Mouse (Mus musculus): ENCODE data around the gene Acox1. TPM values are rescaled to one million over a fixed set of nuclear protein-coding genes. Genes with fewer than 3 reads are reported as not detected.

Acox1 gene
- polyA plus RNA-seq, 1 experiment from 2014 or later: 36.1 TPM

GRCm38 (mm10) chr11:116210696-116211095 is 11.9 kb upstream of the Acox1 start:
- Histone ChIP-seq H3K9ac (no peak overlapping the region), H3K27me3 (replicated peaks) (no peaks in the 10 kb centered on the region), H3K27ac (ENCODE audit: poor library complexity, severe bottlenecking) (no peak overlapping the region), H3K36me3 (peaks cover 28% of the 10 kb centered on the region), H3K4me3 (no peak overlapping the region), H3K9me3 (replicated peaks) (no peaks in the 10 kb centered on the region), H3K4me1 (replicated peaks) (no peaks in the 10 kb centered on the region), H3K4me2 (no peak overlapping the region)
- 70% methylated on average over 5 of the region's 5 CpGs for WGBS
- ATAC-seq (ENCODE audit: insufficient number of reproducible peaks, low FRiP score): no peak

- Histone ChIP-seq H3K27me3 (replicated peaks) (no peaks in the 10 kb centered on the region), H3K4me3 (no peak overlapping the region), H3K27ac (ENCODE audit: poor library complexity, severe bottlenecking) (no peak overlapping the region), H3K4me1 (replicated peaks) (no peaks in the 10 kb centered on the region), H3K36me3 (peaks cover 38% of the 10 kb centered on the region), H3K9me3 (replicated peaks) (no peaks in the 10 kb centered on the region), H3K4me2 (no peak overlapping the region), H3K9ac (no peak overlapping the region)
- ATAC-seq (ENCODE audit: insufficient number of reproducible peaks, low FRiP score): no peak
- WGBS: 80% methylated on average over 8 of the region's 8 CpGs
These were observed 10.4 kb upstream of the Acox1 start for GRCm38 (mm10) chr11:116209257-116209656.

DNA sequence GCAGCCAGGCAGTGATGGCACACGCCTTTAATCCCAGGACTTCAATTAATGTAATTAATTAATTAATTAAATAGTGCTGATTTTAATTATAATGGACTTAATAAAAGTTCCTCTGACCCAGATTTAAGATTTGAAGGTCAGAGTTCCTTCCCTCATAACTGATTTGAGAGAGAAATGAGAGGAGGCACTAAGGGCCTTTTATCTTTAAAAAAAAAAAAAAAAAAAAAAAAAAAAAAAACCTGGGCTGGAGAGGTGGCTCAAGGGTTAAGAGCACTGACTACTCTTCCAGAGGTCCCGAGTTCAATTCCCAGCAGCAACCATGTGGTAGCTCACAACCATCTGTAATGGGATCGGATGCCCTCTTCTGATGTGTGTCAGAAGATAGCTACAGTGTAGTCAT is 9.8 kb upstream of the Acox1 start:
- no peak overlapping the region for H3K4me3 ChIP-seq
- H3K27ac ChIP-seq (ENCODE audit: poor library complexity, severe bottlenecking): no peak overlapping the region
- peaks cover 38% of the 10 kb centered on the region for H3K36me3 ChIP-seq
- no peak for ATAC-seq (ENCODE audit: insufficient number of reproducible peaks, low FRiP score)
- H3K27me3 ChIP-seq (replicated peaks): no peaks in the 10 kb centered on the region
- H3K9ac ChIP-seq: no peak overlapping the region
- WGBS: 85% methylated on average over 3 of the region's 3 CpGs
- H3K9me3 ChIP-seq (replicated peaks): no peaks in the 10 kb centered on the region
- no peaks in the 10 kb centered on the region for H3K4me1 ChIP-seq (replicated peaks)
- no peak overlapping the region for H3K4me2 ChIP-seq

GRCm38 (mm10) chr11:116206678-116207077 is 7.8 kb upstream of the Acox1 start:
- Histone ChIP-seq H3K9me3 (replicated peaks) (no peaks in the 10 kb centered on the region), H3K4me3 (no peak overlapping the region), H3K9ac (no peak overlapping the region), H3K4me2 (no peak overlapping the region), H3K27ac (ENCODE audit: poor library complexity, severe bottlenecking) (no peak overlapping the region), H3K36me3 (peaks cover 36% of the 10 kb centered on the region), H3K27me3 (replicated peaks) (no peaks in the 10 kb centered on the region), H3K4me1 (replicated peaks) (no peaks in the 10 kb centered on the region)
- no peak for ATAC-seq (ENCODE audit: insufficient number of reproducible peaks, low FRiP score)
- 57% methylated on average over 4 of the region's 4 CpGs for WGBS

DNA sequence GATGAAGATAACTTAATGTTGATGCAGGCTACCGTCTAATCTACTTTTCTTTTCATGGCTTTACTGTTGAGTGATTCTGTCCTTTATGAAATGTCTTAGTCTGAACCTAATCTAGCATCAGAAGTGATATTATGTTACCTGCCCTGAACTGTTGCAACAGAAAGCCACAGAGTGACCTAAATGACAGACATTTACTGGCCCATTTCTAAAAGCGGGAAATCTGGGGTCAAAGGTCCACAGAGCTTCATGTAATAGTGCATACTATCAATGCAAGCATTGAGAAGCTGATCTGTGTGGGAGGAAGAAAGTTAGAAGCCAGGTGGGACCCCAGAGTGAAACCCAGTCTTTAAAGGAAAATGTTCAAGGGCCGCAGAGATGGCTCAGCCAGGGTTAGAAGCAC is 4.3 kb upstream of the Acox1 start:
- H3K27me3 ChIP-seq (replicated peaks): no peaks in the 10 kb centered on the region
- H3K36me3 ChIP-seq: peaks cover 32% of the 10 kb centered on the region
- H3K9ac ChIP-seq: no peak overlapping the region
- no peaks in the 10 kb centered on the region for H3K9me3 ChIP-seq (replicated peaks)
- no peak overlapping the region for H3K4me2 ChIP-seq
- no peak overlapping the region for H3K4me3 ChIP-seq
- H3K27ac ChIP-seq (ENCODE audit: poor library complexity, severe bottlenecking): no peak overlapping the region
- peaks cover 3% of the 10 kb centered on the region; the same call in 1 of the 2 replicates for H3K4me1 ChIP-seq (replicated peaks)
- WGBS: 90% methylated on average over 3 of the region's 3 CpGs
- no peak for ATAC-seq (ENCODE audit: insufficient number of reproducible peaks, low FRiP score)

GRCm38 (mm10) chr11:116201151-116201550 is 2.3 kb upstream of the Acox1 start:
- Histone ChIP-seq H3K9me3 (replicated peaks) (no peaks in the 10 kb centered on the region), H3K27me3 (replicated peaks) (no peaks in the 10 kb centered on the region), H3K36me3 (peaks cover 30% of the 10 kb centered on the region), H3K4me3 (no peak overlapping the region), H3K4me2 (no peak overlapping the region), H3K9ac (no peak overlapping the region), H3K27ac (ENCODE audit: poor library complexity, severe bottlenecking) (no peak overlapping the region), H3K4me1 (replicated peaks) (peaks cover 3% of the 10 kb centered on the region)
- WGBS: 84% methylated on average over 2 of the region's 2 CpGs
- no peak for ATAC-seq (ENCODE audit: insufficient number of reproducible peaks, low FRiP score)

DNA sequence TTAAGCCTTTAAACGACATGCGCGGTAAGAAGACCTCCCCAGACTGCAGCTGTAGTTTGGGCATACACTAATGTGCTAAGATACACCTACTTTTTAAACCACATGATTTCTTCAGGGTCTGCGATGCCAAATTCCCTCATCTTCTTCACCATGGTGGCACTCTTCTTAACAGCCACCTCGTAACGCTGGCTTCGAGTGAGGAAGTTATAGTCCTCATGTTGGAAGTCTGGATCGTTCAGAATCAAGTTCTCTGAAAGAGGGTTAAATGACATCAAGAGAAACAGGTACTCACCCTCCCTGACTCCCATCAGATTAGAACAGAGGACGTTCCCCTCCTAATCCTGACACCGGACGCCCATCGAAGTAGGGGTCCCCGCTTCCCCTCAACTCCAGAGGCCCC is 713 bp downstream of the Acox1 start:
- peak overlapping the region; percentile 94 for H3K4me2 ChIP-seq
- H3K27ac ChIP-seq (ENCODE audit: poor library complexity, severe bottlenecking): peak overlapping the region; percentile 95
- H3K9me3 ChIP-seq (replicated peaks): no peaks in the 10 kb centered on the region
- WGBS: 21% methylated on average over 13 of the region's 13 CpGs
- H3K27me3 ChIP-seq (replicated peaks): no peaks in the 10 kb centered on the region
- no peak for ATAC-seq (ENCODE audit: insufficient number of reproducible peaks, low FRiP score)
- peak overlapping the region; percentile 86 for H3K4me3 ChIP-seq
- H3K4me1 ChIP-seq (replicated peaks): peaks cover 12% of the 10 kb centered on the region
- H3K9ac ChIP-seq: peak overlapping the region; percentile 93
- peaks cover 13% of the 10 kb centered on the region for H3K36me3 ChIP-seq

DNA sequence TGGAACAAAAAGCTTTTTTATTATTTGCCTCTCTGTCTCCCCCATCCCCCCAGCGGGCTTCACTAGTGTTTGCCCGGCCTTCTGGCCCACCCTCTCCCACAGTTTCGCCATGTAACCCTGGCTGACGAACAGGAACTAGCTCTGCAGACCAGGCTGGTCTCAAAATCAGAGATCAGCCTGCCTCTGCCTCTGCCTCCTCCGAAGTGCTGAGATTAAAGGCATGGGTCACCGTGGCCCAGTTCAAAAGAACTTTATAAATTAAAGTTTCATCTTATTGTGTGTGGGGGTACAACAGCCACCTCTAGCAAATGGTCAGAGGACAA is 1.3 kb downstream of the Acox1 start:
- WGBS: 90% methylated on average over 6 of the region's 6 CpGs
- no peaks in the 10 kb centered on the region for H3K27me3 ChIP-seq (replicated peaks)
- no peak for ATAC-seq (ENCODE audit: insufficient number of reproducible peaks, low FRiP score)
- H3K4me3 ChIP-seq: peak overlapping the region; percentile 6; the same call in 1 of the 2 replicates
- no peaks in the 10 kb centered on the region for H3K9me3 ChIP-seq (replicated peaks)
- peaks cover 12% of the 10 kb centered on the region for H3K4me1 ChIP-seq (replicated peaks)
- no peak overlapping the region for H3K9ac ChIP-seq
- no peak overlapping the region for H3K27ac ChIP-seq (ENCODE audit: poor library complexity, severe bottlenecking)
- peak overlapping the region; percentile 94 for H3K4me2 ChIP-seq
- H3K36me3 ChIP-seq: peaks cover 13% of the 10 kb centered on the region

- WGBS: 94% methylated on average over 18 of the region's 18 CpGs
- H3K9ac ChIP-seq: no peak overlapping the region
- no peak for ATAC-seq (ENCODE audit: insufficient number of reproducible peaks, low FRiP score)
- H3K4me2 ChIP-seq: peak overlapping the region; percentile 94
- H3K27me3 ChIP-seq (replicated peaks): no peaks in the 10 kb centered on the region
- peaks cover 12% of the 10 kb centered on the region for H3K4me1 ChIP-seq (replicated peaks)
- no peak overlapping the region for H3K27ac ChIP-seq (ENCODE audit: poor library complexity, severe bottlenecking)
- no peak overlapping the region for H3K4me3 ChIP-seq
- no peaks in the 10 kb centered on the region for H3K9me3 ChIP-seq (replicated peaks)
- H3K36me3 ChIP-seq: peaks cover 13% of the 10 kb centered on the region
These were observed 1.8 kb downstream of the Acox1 start for GRCm38 (mm10) chr11:116196866-116197583.

DNA sequence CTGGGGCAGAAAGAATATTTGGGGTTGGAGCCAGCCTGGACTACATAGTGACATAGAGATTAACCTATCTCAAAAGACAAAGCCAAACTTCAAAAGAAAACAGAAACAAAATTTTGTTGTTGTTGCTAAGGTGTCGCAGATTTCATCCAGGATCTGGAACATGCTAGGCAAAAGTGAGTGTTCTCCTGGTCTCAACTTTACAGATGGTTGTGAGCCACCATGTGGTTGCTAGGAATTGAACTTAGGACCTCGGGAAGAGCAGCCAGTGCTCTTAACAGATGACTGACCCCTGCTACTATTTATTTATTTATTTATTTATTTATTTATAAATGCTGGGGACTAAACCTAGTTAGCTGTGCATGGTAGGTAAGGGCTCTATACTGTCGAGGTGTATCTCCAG is 2.5 kb downstream of the Acox1 start:
- peaks cover 12% of the 10 kb centered on the region for H3K4me1 ChIP-seq (replicated peaks)
- H3K27ac ChIP-seq (ENCODE audit: poor library complexity, severe bottlenecking): no peak overlapping the region
- no peak overlapping the region for H3K4me2 ChIP-seq
- H3K27me3 ChIP-seq (replicated peaks): no peaks in the 10 kb centered on the region
- no peak overlapping the region for H3K9ac ChIP-seq
- H3K9me3 ChIP-seq (replicated peaks): no peaks in the 10 kb centered on the region
- peaks cover 18% of the 10 kb centered on the region for H3K36me3 ChIP-seq
- 86% methylated on average over 3 of the region's 3 CpGs for WGBS
- ATAC-seq (ENCODE audit: insufficient number of reproducible peaks, low FRiP score): no peak
- no peak overlapping the region for H3K4me3 ChIP-seq

DNA sequence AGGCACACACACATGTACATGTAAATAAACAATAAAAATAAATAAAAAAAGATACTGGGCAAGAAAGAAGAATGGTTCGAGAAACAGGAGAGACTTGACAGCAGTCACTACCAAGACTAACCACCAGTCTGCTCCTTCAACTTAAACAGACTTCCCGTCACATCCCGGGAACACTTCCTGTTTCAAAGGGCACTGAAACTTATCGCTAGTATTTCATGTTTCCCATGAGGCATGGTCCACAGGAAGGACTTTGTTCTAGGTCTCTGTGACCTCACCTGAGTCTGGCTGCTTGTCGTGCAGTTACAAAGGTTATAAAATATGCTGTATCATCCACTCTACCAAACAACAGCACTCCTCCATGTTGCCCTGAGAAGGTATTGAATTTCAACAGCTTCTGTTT is 3.6 kb downstream of the Acox1 start:
- Histone ChIP-seq H3K9ac (no peak overlapping the region), H3K4me1 (replicated peaks) (peaks cover 12% of the 10 kb centered on the region), H3K27ac (ENCODE audit: poor library complexity, severe bottlenecking) (no peak overlapping the region), H3K36me3 (peaks cover 26% of the 10 kb centered on the region), H3K4me3 (no peak overlapping the region), H3K4me2 (no peak overlapping the region), H3K9me3 (replicated peaks) (no peaks in the 10 kb centered on the region), H3K27me3 (replicated peaks) (no peaks in the 10 kb centered on the region)
- 58% methylated on average over 5 of the region's 5 CpGs for WGBS
- no peak for ATAC-seq (ENCODE audit: insufficient number of reproducible peaks, low FRiP score)

GRCm38 (mm10) chr11:116194619-116195018 is 4.2 kb downstream of the Acox1 start:
- Histone ChIP-seq H3K9me3 (replicated peaks) (no peaks in the 10 kb centered on the region), H3K27ac (ENCODE audit: poor library complexity, severe bottlenecking) (no peak overlapping the region), H3K4me3 (no peak overlapping the region), H3K27me3 (replicated peaks) (no peaks in the 10 kb centered on the region), H3K4me2 (no peak overlapping the region), H3K36me3 (peaks cover 32% of the 10 kb centered on the region), H3K4me1 (replicated peaks) (peaks cover 11% of the 10 kb centered on the region), H3K9ac (no peak overlapping the region)
- WGBS: 89% methylated on average over 8 of the region's 8 CpGs
- no peak for ATAC-seq (ENCODE audit: insufficient number of reproducible peaks, low FRiP score)
